Mouse (Mus musculus) embryonic fibroblast, embryonic 13.5 days (primary cell): Measurements from ENCODE around the gene Gbgt1.

ENCODE experiments used
- CTCF ChIP-seq: IDR thresholded peaks from 2 replicates; pipeline ENCODE4 v1.5.1; 2011; ENCODE audit warnings: mild to moderate bottlenecking, control low read depth, low read length, moderate library complexity, borderline replicate concordance; ENCODE audit not compliant: insufficient read depth
- POLR2A ChIP-seq: IDR thresholded peaks from 2 replicates; pipeline ENCODE4 v1.6.1; 2011; ENCODE audit warnings: low read depth, mild to moderate bottlenecking, control low read depth, low read length, moderate library complexity

DNA sequence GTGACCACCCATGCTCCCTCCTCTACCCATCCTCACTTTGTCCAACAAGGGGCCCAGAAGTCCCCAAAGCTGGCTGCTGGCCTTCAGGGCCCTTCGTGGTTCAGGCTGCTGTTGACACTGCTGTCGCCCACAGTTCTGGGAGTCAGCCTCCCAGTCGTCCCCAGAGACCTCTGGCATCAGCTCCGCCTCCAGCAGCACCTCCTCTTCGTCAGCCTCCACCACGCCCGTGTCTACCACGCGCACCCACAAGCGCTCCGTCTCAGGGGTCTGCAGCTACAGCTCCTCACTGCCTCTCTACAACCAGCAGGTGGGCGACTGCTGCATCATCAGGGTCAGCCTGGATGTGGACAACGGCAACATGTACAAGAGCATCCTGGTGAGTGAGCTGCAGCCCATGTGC is 52.5 kb downstream of the Gbgt1 start:
- no peak for TF ChIP-seq CTCF
- no peak for TF ChIP-seq POLR2A
